Mouse (Mus musculus) hindbrain, postnatal 0 days (tissue): ENCODE results near the gene Pla2g10. TPM values are rescaled to one million over a fixed set of nuclear protein-coding genes. Genes with fewer than 3 reads are reported as not detected.

ENCODE experiments used
- ATAC-seq: fragments of 200-750 bp; cut with Nextera tagmentation; 2 replicates; pipeline ENCODE4 v1.8.0; 2017; ENCODE audit warnings: mild to moderate bottlenecking, moderate TSS enrichment, moderate library complexity
- DNase-seq: peaks from one replicate; pipeline ENCODE4 v3.0.0-alpha.2; 2015; ENCODE audit warnings: low spot score
- H3K27ac ChIP-seq: fragments of 300-500 bp; sonication (generic); 2 replicates; pipeline ENCODE4 v1.5.1; 2014; ENCODE audit warnings: mild to moderate bottlenecking
- H3K27me3 ChIP-seq: fragments of 300-500 bp; sonication (generic); 2 replicates; pipeline ENCODE4 v1.6.1; 2014; ENCODE audit warnings: low read length, mixed read lengths; ENCODE audit not compliant: insufficient read depth
- H3K36me3 ChIP-seq: fragments of 300-500 bp; sonication (generic); 2 replicates; pipeline ENCODE4 v1.6.1; 2014; ENCODE audit warnings: low read length, mixed read lengths; ENCODE audit not compliant: insufficient read depth
- H3K4me1 ChIP-seq: fragments of 300-500 bp; sonication (generic); 2 replicates; pipeline ENCODE4 v1.6.1; 2014; ENCODE audit warnings: antibody characterized with exemption, low read length, mixed read lengths; ENCODE audit not compliant: insufficient read depth
- H3K4me2 ChIP-seq: fragments of 300-500 bp; sonication (generic); 2 replicates; pipeline ENCODE4 v1.6.1; 2014; ENCODE audit warnings: low read depth, mild to moderate bottlenecking, low read length, moderate library complexity, mixed read lengths
- H3K4me3 ChIP-seq: fragments of 300-500 bp; sonication (generic); 2 replicates; pipeline ENCODE4 v1.5.1; 2014; ENCODE audit warnings: low read length
- H3K9ac ChIP-seq: fragments of 300-500 bp; sonication (generic); replicated peaks from 2 replicates; pipeline ENCODE4 v1.6.1; 2014; ENCODE audit warnings: mild to moderate bottlenecking, low read length, moderate library complexity, mixed read lengths
- H3K9me3 ChIP-seq: fragments of 300-500 bp; sonication (generic); 2 replicates; pipeline ENCODE4 v1.6.1; 2016; ENCODE audit warnings: low read length, mixed read lengths
- CTCF ChIP-seq: IDR thresholded peaks from 2 replicates; pipeline ENCODE4 v1.5.1; 2016; ENCODE audit warnings: antibody characterized with exemption, control low read depth, low read depth
- WGBS: fragments of 180-500 bp; shearing (Covaris S2); extraction: QIAGEN DNeasy Blood & Tissue Kit; methylation state at CpG from one replicate; pipeline ENCODE4 v1.1.7; 2014; 5-methylcytosine and 5-hydroxymethylcytosine counted together
- polyA plus RNA-seq: library from polyadenylated mRNA; unstranded; fragments of >200 nt; fragmentation: Nextera tagmentation; extraction: Ambion mirVana; gene quantifications from 2 replicates; pipeline ENCODE4 v1.2.1, GENCODE M21; 2015
- total RNA-seq: library from RNA; depleted of rRNA; stranded (reverse); fragments of >200 nt; gene quantifications from 2 replicates; pipeline ENCODE4 v1.2.3, GENCODE M21; 2014

The Pla2g10 gene
- total and polyA plus RNA-seq, 2 experiments from 2014 or later, result not detected

- Histone ChIP-seq H3K9ac (no peak overlapping the region), H3K9me3 (no peaks in the 10 kb centered on the region), H3K4me3 (no peak overlapping the region), H3K36me3 (no peaks in the 10 kb centered on the region), H3K4me2 (no peak overlapping the region), H3K27ac (no peak overlapping the region), H3K27me3 (no peaks in the 10 kb centered on the region), H3K4me1 (no peaks in the 10 kb centered on the region)
- WGBS, result 82% methylated on average over 4 of the region's 4 CpGs
- ATAC-seq (no peak), DNase-seq (no peak)
- TF ChIP-seq CTCF, result no peak
These were observed 1.4 kb downstream of the Pla2g10 start for GRCm38 (mm10) chr16:13729428-13729827.

- DNase-seq (no peak), ATAC-seq (no peak)
- Histone ChIP-seq H3K4me1 (no peaks in the 10 kb centered on the region), H3K27ac (no peak overlapping the region), H3K36me3 (no peaks in the 10 kb centered on the region), H3K9ac (no peak overlapping the region), H3K27me3 (no peaks in the 10 kb centered on the region), H3K4me2 (no peak overlapping the region), H3K4me3 (no peak overlapping the region), H3K9me3 (no peaks in the 10 kb centered on the region)
- WGBS, result 81% methylated on average over 5 of the region's 5 CpGs
- TF ChIP-seq CTCF, result no peak
These were observed 2.9 kb downstream of the Pla2g10 start for GRCm38 (mm10) chr16:13727811-13728335.

- no peaks in the 10 kb centered on the region for H3K27me3 ChIP-seq
- H3K36me3 ChIP-seq, result no peaks in the 10 kb centered on the region
- no peaks in the 10 kb centered on the region for H3K4me1 ChIP-seq
- no peak overlapping the region for H3K4me2 ChIP-seq
- H3K9me3 ChIP-seq, result no peaks in the 10 kb centered on the region
- no peak for ATAC-seq
- H3K9ac ChIP-seq, result no peak overlapping the region
- H3K4me3 ChIP-seq, result no peak overlapping the region
- no peak for TF ChIP-seq CTCF
- 33% methylated on average over 10 of the region's 10 CpGs for WGBS
- H3K27ac ChIP-seq, result no peak overlapping the region
- DNase-seq, result no peak
These were observed 7.8 kb downstream of the Pla2g10 start for GRCm38 (mm10) chr16:13722937-13723336.

- Histone ChIP-seq H3K4me2 (no peak overlapping the region), H3K4me3 (no peak overlapping the region), H3K9me3 (no peaks in the 10 kb centered on the region), H3K4me1 (no peaks in the 10 kb centered on the region), H3K27me3 (no peaks in the 10 kb centered on the region), H3K27ac (no peak overlapping the region), H3K9ac (no peak overlapping the region), H3K36me3 (no peaks in the 10 kb centered on the region)
- 74% methylated on average over 2 of the region's 2 CpGs for WGBS
- ATAC-seq, result no peak
- TF ChIP-seq CTCF, result no peak
- no peak for DNase-seq
These were observed 13.8 kb downstream of the Pla2g10 start for GRCm38 (mm10) chr16:13716821-13717553.

GRCm38 (mm10) chr16:13714910-13715309 is 15.9 kb downstream of the Pla2g10 start:
- TF ChIP-seq CTCF, result no peak
- H3K4me1 ChIP-seq, result no peaks in the 10 kb centered on the region
- ATAC-seq (no peak), DNase-seq (no peak)
- H3K9ac ChIP-seq, result no peak overlapping the region
- WGBS, result 94% methylated on average over 3 of the region's 3 CpGs
- H3K4me2 ChIP-seq, result no peak overlapping the region
- H3K36me3 ChIP-seq, result no peaks in the 10 kb centered on the region
- no peak overlapping the region for H3K27ac ChIP-seq
- H3K27me3 ChIP-seq, result no peaks in the 10 kb centered on the region
- H3K4me3 ChIP-seq, result no peak overlapping the region
- H3K9me3 ChIP-seq, result no peaks in the 10 kb centered on the region

- WGBS, result 97% methylated on average over 10 of the region's 10 CpGs
- Histone ChIP-seq H3K9me3 (no peaks in the 10 kb centered on the region), H3K4me2 (no peak overlapping the region), H3K27ac (no peak overlapping the region), H3K27me3 (no peaks in the 10 kb centered on the region), H3K36me3 (peaks cover 20% of the 10 kb centered on the region; the same call in 1 of the 2 replicates), H3K9ac (no peak overlapping the region), H3K4me3 (no peak overlapping the region), H3K4me1 (no peaks in the 10 kb centered on the region)
- DNase-seq, result no peak
- no peak for ATAC-seq
- no peak for TF ChIP-seq CTCF
These were observed 26.1 kb downstream of the Pla2g10 start for GRCm38 (mm10) chr16:13704676-13705075.

GRCm38 (mm10) chr16:13702184-13702583 is 28.6 kb downstream of the Pla2g10 start:
- WGBS, result 95% methylated on average over 7 of the region's 7 CpGs
- H3K27me3 ChIP-seq, result no peaks in the 10 kb centered on the region
- H3K27ac ChIP-seq, result no peak overlapping the region
- H3K36me3 ChIP-seq, result peaks cover 45% of the 10 kb centered on the region
- ATAC-seq (no peak), DNase-seq (no peak)
- H3K9me3 ChIP-seq, result no peaks in the 10 kb centered on the region
- H3K9ac ChIP-seq, result no peak overlapping the region
- no peak for TF ChIP-seq CTCF
- H3K4me3 ChIP-seq, result no peak overlapping the region
- H3K4me1 ChIP-seq, result no peaks in the 10 kb centered on the region
- H3K4me2 ChIP-seq, result no peak overlapping the region
